Mouse (Mus musculus): ENCODE data around the gene Mpnd. TPM values are rescaled to one million over a fixed set of nuclear protein-coding genes. Genes with fewer than 3 reads are reported as not detected.

Gene Mpnd
- polyA plus RNA-seq, 1 experiment, result 55.4 TPM

- H3ac ChIP-seq (ENCODE audit: control insufficient read depth, insufficient read length, low read depth), result no peak within 1 kb of the TSS
- H3K79me2 ChIP-seq (ENCODE audit: control insufficient read depth, insufficient read depth), result no peaks in the 10 kb centered on the region
- H3K4me3 ChIP-seq (ENCODE audit: insufficient read depth, poor library complexity, severe bottlenecking), result no peak within 1 kb of the TSS
- TF ChIP-seq CEBPB (IDR thresholded peaks at IDR 0.05; ENCODE audit: low read depth) (no peak), USF1 (IDR thresholded peaks at IDR 0.05; ENCODE audit: low read depth) (no peak), MAX (IDR thresholded peaks at IDR 0.05) (no peak), CTCF (IDR thresholded peaks at IDR 0.05; ENCODE audit: control insufficient read depth, insufficient read depth, insufficient read length) (no peak), MYOG (IDR thresholded peaks at IDR 0.05; ENCODE audit: control insufficient read depth, extremely low read depth, insufficient read length) (no peak), MYOD1 (IDR thresholded peaks at IDR 0.05; ENCODE audit: control insufficient read depth, insufficient read length, low read depth) (no peak), FOSL1 (IDR thresholded peaks at IDR 0.05; ENCODE audit: insufficient read depth, low read length, poor library complexity, severe bottlenecking) (no peak)
- peaks cover 13% of the 10 kb centered on the region for H3K36me3 ChIP-seq (ENCODE audit: control insufficient read depth, insufficient read depth)
- H3K79me3 ChIP-seq (ENCODE audit: low read depth), result no peaks in the 10 kb centered on the region
- peaks cover 35% of the 10 kb centered on the region for H3K27me3 ChIP-seq (ENCODE audit: control insufficient read depth, insufficient read depth, insufficient read length)
Measured at GRCm38 (mm10) chr17:55969966-55970891, 35.3 kb upstream of the Mpnd start, which contains the start of gene Shd. Gene Shd (plus strand): TSS chr17:55970467.

GRCm38 (mm10) chr17:55971453-55971852, 34.1 kb upstream of the Mpnd start:
- Histone ChIP-seq H3ac (ENCODE audit: control insufficient read depth, insufficient read length, low read depth) (no peak overlapping the region), H3K27me3 (ENCODE audit: control insufficient read depth, insufficient read depth, insufficient read length) (peaks cover 35% of the 10 kb centered on the region), H3K79me2 (ENCODE audit: control insufficient read depth, insufficient read depth) (no peaks in the 10 kb centered on the region), H3K36me3 (ENCODE audit: control insufficient read depth, insufficient read depth) (peaks cover 13% of the 10 kb centered on the region), H3K79me3 (ENCODE audit: low read depth) (no peaks in the 10 kb centered on the region), H3K4me3 (ENCODE audit: insufficient read depth, poor library complexity, severe bottlenecking) (no peak overlapping the region)
- no peak for TF ChIP-seq CEBPB (IDR thresholded peaks at IDR 0.05; ENCODE audit: low read depth)
- no peak for TF ChIP-seq MYOD1 (IDR thresholded peaks at IDR 0.05; ENCODE audit: control insufficient read depth, insufficient read length, low read depth)

- Histone ChIP-seq H3K36me3 (ENCODE audit: control insufficient read depth, insufficient read depth) (no peaks in the 10 kb centered on the region), H3K79me3 (ENCODE audit: low read depth) (no peaks in the 10 kb centered on the region), H3K79me2 (ENCODE audit: control insufficient read depth, insufficient read depth) (no peaks in the 10 kb centered on the region), H3ac (ENCODE audit: control insufficient read depth, insufficient read length, low read depth) (no peak overlapping the region), H3K4me3 (ENCODE audit: insufficient read depth, poor library complexity, severe bottlenecking) (no peak overlapping the region), H3K27me3 (ENCODE audit: control insufficient read depth, insufficient read depth, insufficient read length) (peaks cover 25% of the 10 kb centered on the region)
- peak; percentile 71 for TF ChIP-seq CTCF (IDR thresholded peaks at IDR 0.05; ENCODE audit: control insufficient read depth, insufficient read depth, insufficient read length)
- no peak for TF ChIP-seq FOSL1 (IDR thresholded peaks at IDR 0.05; ENCODE audit: insufficient read depth, low read length, poor library complexity, severe bottlenecking)
Measured at GRCm38 (mm10) chr17:55976255-55976862, 29.2 kb upstream of the Mpnd start.

GRCm38 (mm10) chr17:55977301-55977700, 28.2 kb upstream of the Mpnd start:
- Histone ChIP-seq H3K4me3 (ENCODE audit: insufficient read depth, poor library complexity, severe bottlenecking) (no peak overlapping the region), H3K79me3 (ENCODE audit: low read depth) (no peaks in the 10 kb centered on the region), H3ac (ENCODE audit: control insufficient read depth, insufficient read length, low read depth) (no peak overlapping the region), H3K79me2 (ENCODE audit: control insufficient read depth, insufficient read depth) (no peaks in the 10 kb centered on the region), H3K27me3 (ENCODE audit: control insufficient read depth, insufficient read depth, insufficient read length) (peaks cover 17% of the 10 kb centered on the region), H3K36me3 (ENCODE audit: control insufficient read depth, insufficient read depth) (no peaks in the 10 kb centered on the region)
- TF ChIP-seq USF1 (IDR thresholded peaks at IDR 0.05; ENCODE audit: low read depth) (no peak), MYOD1 (IDR thresholded peaks at IDR 0.05; ENCODE audit: control insufficient read depth, insufficient read length, low read depth) (no peak), MYOG (IDR thresholded peaks at IDR 0.05; ENCODE audit: control insufficient read depth, extremely low read depth, insufficient read length) (no peak), CEBPB (IDR thresholded peaks at IDR 0.05; ENCODE audit: low read depth) (no peak), FOSL1 (IDR thresholded peaks at IDR 0.05; ENCODE audit: insufficient read depth, low read length, poor library complexity, severe bottlenecking) (no peak), MAX (IDR thresholded peaks at IDR 0.05) (no peak), CTCF (IDR thresholded peaks at IDR 0.05; ENCODE audit: control insufficient read depth, insufficient read depth, insufficient read length) (no peak)

GRCm38 (mm10) chr17:55986030-55986961, 19.2 kb upstream of the Mpnd start, which contains the start of gene Fsd1:
Gene Fsd1 (plus strand): TSS chr17:55986509.
- Histone ChIP-seq H3K36me3 (ENCODE audit: control insufficient read depth, insufficient read depth) (no peaks in the 10 kb centered on the region), H3ac (ENCODE audit: control insufficient read depth, insufficient read length, low read depth) (no peak within 1 kb of the TSS), H3K79me2 (ENCODE audit: control insufficient read depth, insufficient read depth) (no peaks in the 10 kb centered on the region), H3K27me3 (ENCODE audit: control insufficient read depth, insufficient read depth, insufficient read length) (peaks cover 25% of the 10 kb centered on the region), H3K4me3 (ENCODE audit: insufficient read depth, poor library complexity, severe bottlenecking) (no peak within 1 kb of the TSS), H3K79me3 (ENCODE audit: low read depth) (no peaks in the 10 kb centered on the region)
- TF ChIP-seq FOSL1 (IDR thresholded peaks at IDR 0.05; ENCODE audit: insufficient read depth, low read length, poor library complexity, severe bottlenecking) (no peak), CEBPB (IDR thresholded peaks at IDR 0.05; ENCODE audit: low read depth) (no peak), USF1 (IDR thresholded peaks at IDR 0.05; ENCODE audit: low read depth) (no peak), MYOD1 (IDR thresholded peaks at IDR 0.05; ENCODE audit: control insufficient read depth, insufficient read length, low read depth) (no peak), CTCF (IDR thresholded peaks at IDR 0.05; ENCODE audit: control insufficient read depth, insufficient read depth, insufficient read length) (no peak), MAX (IDR thresholded peaks at IDR 0.05) (no peak), MYOG (IDR thresholded peaks at IDR 0.05; ENCODE audit: control insufficient read depth, extremely low read depth, insufficient read length) (no peak)

All from C2C12 (cell line).